Mouse (Mus musculus): ENCODE data around the gene Mllt6. TPM values are rescaled to one million over a fixed set of nuclear protein-coding genes. Genes with fewer than 3 reads are reported as not detected.

Gene Mllt6
- polyA plus RNA-seq, 1 experiment from 2014 or later = 3.4 TPM

Small RNAs within 50 kb of the gene (microRNA-seq; reads per million reads assigned to microRNA genes)
- gene Gm24158 (ENCODE audit: insufficient number of aligned reads) = not detected
- gene Mir6927 (ENCODE audit: insufficient number of aligned reads) = not detected

Other genes starting within 250 kb of the Mllt6 start
- 3.2 and 4.8 TPM in 2 replicates for gene Arhgap23, start 247.9 kb upstream of the Mllt6 start, polyA plus RNA-seq (2014; fragmentation: Nextera tagmentation; extraction: Ambion mirVana)
- gene 4933428G20Rik, start 163.1 kb upstream of the Mllt6 start, polyA plus RNA-seq (2014; fragmentation: Nextera tagmentation; extraction: Ambion mirVana) = 0.17 TPM in 1 of 2 replicates, not detected in the other
- 3.2 and 3.7 TPM in 2 replicates for gene Srcin1, start 87.2 kb upstream of the Mllt6 start, polyA plus RNA-seq (2014; fragmentation: Nextera tagmentation; extraction: Ambion mirVana)
- gene Epop, start 33.7 kb upstream of the Mllt6 start, polyA plus RNA-seq (2014; fragmentation: Nextera tagmentation; extraction: Ambion mirVana) = 13.8 and 15.8 TPM in 2 replicates
- 13.5 and 14.0 TPM in 2 replicates for gene Cisd3, start 22.4 kb downstream of the Mllt6 start, polyA plus RNA-seq (2014; fragmentation: Nextera tagmentation; extraction: Ambion mirVana)
- gene Pcgf2, start 37.1 kb downstream of the Mllt6 start, polyA plus RNA-seq (2014; fragmentation: Nextera tagmentation; extraction: Ambion mirVana) = 24.2 and 25.9 TPM in 2 replicates
- gene Psmb3, start 40.0 kb downstream of the Mllt6 start, polyA plus RNA-seq (2014; fragmentation: Nextera tagmentation; extraction: Ambion mirVana) = 463 and 510 TPM in 2 replicates
- 1.8 and 1.9 TPM in 2 replicates for gene Pip4k2b, start 81.3 kb downstream of the Mllt6 start, polyA plus RNA-seq (2014; fragmentation: Nextera tagmentation; extraction: Ambion mirVana)
- gene Cwc25, start 103.1 kb downstream of the Mllt6 start, polyA plus RNA-seq (2014; fragmentation: Nextera tagmentation; extraction: Ambion mirVana) = 16.3 and 19.5 TPM in 2 replicates
- gene 1700001P01Rik, start 112.5 kb downstream of the Mllt6 start, polyA plus RNA-seq (2014; fragmentation: Nextera tagmentation; extraction: Ambion mirVana) = 0.44 TPM in 1 of 2 replicates, not detected in the other
- gene Rpl23, start 119.0 kb downstream of the Mllt6 start, polyA plus RNA-seq (2014; fragmentation: Nextera tagmentation; extraction: Ambion mirVana) = 400 and 454 TPM in 2 replicates
- gene Lasp1, start 135.6 kb downstream of the Mllt6 start, polyA plus RNA-seq (2014; fragmentation: Nextera tagmentation; extraction: Ambion mirVana) = 77.6 and 77.8 TPM in 2 replicates
- 13.3 and 17.7 TPM in 2 replicates for gene B230217C12Rik, start 177.4 kb downstream of the Mllt6 start, polyA plus RNA-seq (2014; fragmentation: Nextera tagmentation; extraction: Ambion mirVana)
- 0.40 and 0.83 TPM in 2 replicates for gene Fbxo47, start 220.7 kb downstream of the Mllt6 start, polyA plus RNA-seq (2014; fragmentation: Nextera tagmentation; extraction: Ambion mirVana)